Mouse (Mus musculus) left cerebral cortex, postnatal 4 days (tissue): ENCODE data around the gene Olfr523. TPM values are rescaled to one million over a fixed set of nuclear protein-coding genes. Genes with fewer than 3 reads are reported as not detected.
"Not testable (repeated sequence)": the region's sequence is repeated elsewhere in the genome, so short reads cannot be mapped to it uniquely, and the experiment has no call there.

Experiments used
- DNase-seq: peaks from one replicate; pipeline ENCODE4 v3.0.0-alpha.2; 2022
- intact Hi-C: fragments of 180-260 bp; cut with DNase I; formaldehyde crosslinking; loops from one replicate; pipeline ENCODE4 v1.15.1; 2025
- total RNA-seq, 2 experiments: library from RNA; stranded (reverse); gene quantifications; 2 replicates each; pipeline ENCODE4 v1.2.3; 2021

The Olfr523 gene
- total RNA-seq = not detected

DNA sequence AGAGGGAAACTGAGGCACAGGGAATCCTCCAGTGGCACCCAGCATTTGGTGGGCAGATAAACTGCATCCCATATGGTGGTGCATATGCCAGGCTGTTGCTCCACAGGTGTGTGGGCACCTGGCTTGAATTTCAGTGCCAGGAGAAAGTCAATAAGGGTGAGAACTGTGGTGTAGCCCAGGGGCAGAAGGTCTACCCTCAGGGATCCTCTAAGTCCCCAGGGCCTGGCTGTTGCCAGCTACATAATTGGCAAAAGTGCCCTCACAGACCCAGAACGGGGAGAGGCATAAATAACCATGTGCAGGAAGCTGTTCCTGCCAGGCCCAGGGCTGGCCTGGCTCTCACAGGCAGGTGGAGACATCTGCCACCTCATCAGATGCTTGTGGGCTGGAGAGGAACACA lies at the start of gene Olfr523:
Olfr523 (plus strand) TSS at position 282 of the 400 bp plus-strand sequence.
- DNase-seq = peak; percentile 71
- intact Hi-C loops = no loop called here

DNA sequence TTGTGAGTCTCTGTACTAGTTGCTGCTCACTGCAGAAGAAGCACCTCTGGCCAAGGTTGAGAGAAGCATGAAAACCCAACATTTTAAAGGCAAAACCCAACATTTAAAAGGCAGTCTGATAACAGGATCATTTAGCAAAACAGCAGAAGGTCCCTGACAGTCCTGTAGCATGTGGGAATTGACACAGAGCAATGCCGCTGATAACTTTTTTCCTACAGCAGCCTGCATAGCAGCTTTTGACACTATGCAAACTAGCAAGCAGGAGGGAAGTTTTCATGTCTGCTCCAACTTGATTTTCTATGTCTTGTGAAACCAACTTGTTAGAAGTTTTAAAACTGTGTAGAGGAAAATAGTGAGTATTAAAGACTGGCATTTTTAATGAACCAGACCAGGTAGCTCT lies 48.6 kb upstream of the Olfr523 start:
- intact Hi-C loops = no loop called here

DNA sequence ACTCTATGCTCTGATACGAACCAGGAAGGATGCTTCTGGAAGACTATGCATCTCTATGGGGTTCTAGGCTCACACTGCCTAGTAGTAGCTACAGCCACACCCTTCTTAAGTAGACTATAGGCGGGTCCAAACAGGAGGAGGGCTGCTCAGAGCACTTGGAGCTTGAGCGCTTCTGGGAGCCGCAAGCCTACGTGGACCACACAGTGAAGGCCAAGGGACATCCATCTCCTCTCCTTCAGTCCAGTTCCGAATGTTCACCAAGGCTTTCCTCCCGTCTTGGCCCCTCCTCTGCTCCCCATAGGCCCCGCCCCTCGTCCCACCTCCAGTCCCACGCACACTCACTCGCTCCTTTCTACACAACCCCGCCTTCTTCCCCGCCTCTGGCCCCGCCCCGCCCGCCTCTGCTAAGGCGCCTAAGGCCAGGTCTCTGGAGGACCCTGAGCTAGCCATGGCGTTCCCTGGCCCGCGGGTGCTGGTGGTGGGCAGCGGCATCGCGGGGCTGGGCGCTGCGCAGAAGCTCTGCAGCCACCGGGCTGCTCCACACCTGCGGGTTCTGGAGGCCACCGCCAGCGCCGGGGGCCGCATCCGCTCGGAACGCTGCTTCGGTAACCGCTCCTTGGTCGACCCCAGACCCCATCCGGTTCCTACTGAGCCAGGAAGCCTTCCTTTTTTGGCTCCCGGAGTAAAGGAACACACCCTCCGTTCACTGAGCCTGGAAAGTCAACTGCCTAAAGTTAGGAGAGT lies 47.6 kb upstream of the Olfr523 start:
- intact Hi-C loops = no loop called here
- DNase-seq = peak; percentile 94

More for the DNA sequence above, 48.6 kb upstream of the Olfr523 start:
- no peak for DNase-seq

GRCm38 (mm10) chr7:140126022-140126350 lies 47.0 kb upstream of the Olfr523 start:
- DNase-seq = no peak
- intact Hi-C loops = no loop called here

GRCm38 (mm10) chr7:140126934-140127333 lies 46.1 kb upstream of the Olfr523 start:
- no peak for DNase-seq
- intact Hi-C loops = no loop called here

DNA sequence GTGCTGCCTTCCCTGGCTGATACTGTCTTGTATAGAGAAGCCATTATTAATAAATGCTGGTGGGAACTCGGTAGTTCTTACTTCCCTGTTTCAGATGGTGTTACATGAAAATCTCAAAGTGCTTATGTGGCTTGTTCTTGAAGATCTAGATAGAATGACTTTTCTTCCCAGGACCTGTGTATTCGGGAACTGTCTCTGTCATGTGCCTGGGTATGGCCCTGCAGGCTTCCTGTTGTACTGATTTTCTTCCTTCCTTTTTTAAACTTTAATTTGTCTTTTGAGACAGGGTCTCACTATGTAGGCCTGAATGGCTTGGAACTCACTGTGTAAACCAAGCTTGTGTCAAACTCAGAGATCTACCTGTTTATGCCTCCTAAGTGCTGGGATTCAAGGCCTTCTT lies 45.1 kb upstream of the Olfr523 start:
- intact Hi-C loops = no loop called here
- no peak for DNase-seq

DNA sequence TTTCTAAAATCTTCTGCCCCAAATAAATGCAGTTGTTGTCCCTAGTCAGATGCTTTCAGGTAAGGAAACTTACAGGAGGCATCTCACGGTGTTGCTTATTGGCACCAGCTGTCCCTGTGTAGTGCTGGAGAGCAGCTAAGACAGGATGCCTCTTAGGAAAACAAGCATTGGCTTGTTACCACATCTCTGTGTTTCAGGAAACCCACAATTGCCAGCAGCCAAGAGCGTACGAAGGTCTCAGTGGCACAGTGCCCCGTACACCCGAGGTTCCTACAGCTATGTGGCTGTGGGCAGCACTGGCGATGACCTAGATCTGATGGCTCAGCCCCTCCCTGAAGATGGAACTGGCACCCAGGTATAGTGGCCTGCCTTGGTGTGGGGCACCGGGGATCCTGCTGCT lies 40.8 kb upstream of the Olfr523 start:
- DNase-seq, intact Hi-C loops: not testable (repeated sequence)

- intact Hi-C loops, DNase-seq: not testable (repeated sequence)
These were observed 39.0 kb upstream of the Olfr523 start for GRCm38 (mm10) chr7:140134033-140134432.

GRCm38 (mm10) chr7:140135106-140135770 lies 37.8 kb upstream of the Olfr523 start:
- DNase-seq = no peak
- intact Hi-C loops = no loop called here

DNA sequence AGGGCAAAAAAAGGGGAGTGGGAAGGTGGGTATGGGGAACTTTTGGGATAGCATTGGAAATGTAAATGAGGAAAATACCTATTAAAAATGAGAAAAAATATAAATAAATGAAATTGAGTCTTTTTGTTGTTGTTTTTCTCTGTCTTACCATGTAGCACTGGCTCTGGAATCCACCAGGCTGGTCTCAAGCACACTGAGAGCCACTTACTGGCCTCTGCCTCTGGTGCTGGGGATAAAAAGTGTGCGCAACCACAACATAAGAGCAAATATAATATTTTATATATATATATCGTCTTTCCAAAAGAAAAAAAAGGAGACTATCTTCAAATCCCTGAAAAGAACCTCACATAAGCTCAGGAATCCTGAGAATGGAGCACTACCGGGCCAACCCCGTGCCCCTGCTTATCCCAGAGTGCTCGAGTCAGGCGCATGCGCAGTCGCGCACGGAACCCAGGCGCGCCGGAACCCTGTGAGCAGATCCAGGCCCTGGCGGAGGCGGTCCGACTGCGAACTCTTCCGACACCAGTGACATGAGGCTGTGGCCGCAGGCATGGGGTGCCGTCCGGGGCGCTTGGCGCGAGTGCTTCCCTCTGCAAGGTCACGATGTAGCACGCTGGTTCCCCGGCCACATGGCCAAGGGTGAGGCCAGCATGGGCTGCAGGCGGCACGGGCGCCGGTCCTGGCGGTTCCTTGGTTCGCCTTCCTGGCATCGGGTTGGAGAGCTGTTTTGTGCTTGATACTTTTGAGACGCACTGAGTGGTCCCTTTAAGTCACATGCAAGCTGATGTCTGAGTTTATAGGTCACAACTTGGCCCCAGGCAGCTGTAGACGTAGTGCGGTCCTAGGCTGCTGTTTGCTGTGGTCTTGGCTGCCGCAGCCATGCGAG lies 35.6 kb upstream of the Olfr523 start, which contains the start of gene Mtg1:
Mtg1 (plus strand) TSS at position 430 of the 886 bp plus-strand sequence.
- intact Hi-C loops = no loop called here
- DNase-seq = peak; percentile 97

- intact Hi-C loops = no loop called here
- no peak for DNase-seq
These were observed 35.1 kb upstream of the Olfr523 start for GRCm38 (mm10) chr7:140138021-140138310.

- DNase-seq = peak; percentile 70
- intact Hi-C loops = no loop called here
These were observed 31.7 kb upstream of the Olfr523 start for GRCm38 (mm10) chr7:140141350-140141749.

DNA sequence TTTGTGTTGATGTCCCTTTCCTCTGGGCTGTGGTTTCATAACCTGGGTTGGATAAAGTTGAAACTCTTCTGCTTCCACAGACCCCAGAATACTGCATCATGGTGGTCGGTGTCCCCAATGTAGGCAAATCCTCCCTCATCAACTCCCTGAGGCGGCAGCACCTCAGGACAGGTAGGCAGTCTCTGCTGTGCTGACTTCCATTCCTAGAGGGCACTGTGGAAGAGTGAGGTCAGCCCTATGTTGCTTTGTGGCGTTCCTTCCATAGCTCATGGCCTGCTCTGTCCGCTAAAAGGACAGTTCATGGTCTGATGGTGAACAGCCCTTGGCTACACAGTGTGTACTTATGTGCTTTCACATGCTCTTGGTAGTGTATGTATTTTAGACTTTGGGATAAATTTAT lies 28.5 kb upstream of the Olfr523 start:
- no peak for DNase-seq
- intact Hi-C loops = no loop called here

DNA sequence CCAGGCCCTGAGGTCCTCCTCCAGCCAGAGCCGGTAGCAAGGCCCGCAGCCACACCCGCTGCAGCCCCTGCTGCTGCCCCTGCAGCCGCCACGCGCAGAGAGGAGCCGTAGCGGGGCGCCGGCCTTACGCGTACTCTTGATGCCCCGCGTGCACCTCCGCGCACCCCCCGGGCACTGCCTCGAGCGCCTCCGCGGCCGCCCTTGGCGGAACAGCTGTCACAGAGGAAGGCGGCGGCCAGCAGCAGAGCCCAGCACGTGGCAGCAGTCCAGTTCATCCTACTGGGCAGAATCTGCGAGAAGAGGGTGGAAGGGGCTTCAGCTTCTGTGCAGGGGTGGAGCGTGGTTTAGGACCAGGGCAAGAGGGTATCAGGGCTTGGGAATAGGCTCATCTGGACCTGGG lies 19.6 kb upstream of the Olfr523 start:
- DNase-seq = peak; percentile 69
- intact Hi-C loops = no loop called here

GRCm38 (mm10) chr7:140153829-140154217 lies 19.2 kb upstream of the Olfr523 start:
- intact Hi-C loops = no loop called here
- DNase-seq = no peak

GRCm38 (mm10) chr7:140154218-140154927 lies 18.6 kb upstream of the Olfr523 start, which contains the start of gene Sprn:
Gene Sprn, minus strand, starts transcription at chr7:140154877.
- intact Hi-C loops = no loop called here
- peak; percentile 45 for DNase-seq

DNA sequence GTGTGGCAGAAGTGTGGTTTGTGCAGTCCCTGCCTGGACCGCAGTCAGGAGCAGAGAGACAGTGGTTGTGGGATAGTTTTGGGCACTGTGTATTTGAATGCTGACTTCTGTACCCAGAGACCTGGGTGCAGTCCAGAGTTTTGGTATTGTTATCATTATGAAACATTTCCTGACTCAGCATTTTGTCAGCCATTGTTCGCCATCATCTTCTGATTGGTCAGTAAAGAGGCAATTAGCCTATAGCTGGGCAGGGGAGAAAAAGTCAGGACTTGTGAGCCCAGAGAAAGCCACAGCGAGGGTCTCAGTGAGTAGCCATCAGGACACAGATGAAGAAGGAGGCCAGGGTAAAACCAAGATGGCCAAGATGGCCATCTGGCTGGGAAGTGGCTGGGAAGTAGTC lies 12.7 kb upstream of the Olfr523 start:
- DNase-seq = no peak
- intact Hi-C loops = no loop called here

DNA sequence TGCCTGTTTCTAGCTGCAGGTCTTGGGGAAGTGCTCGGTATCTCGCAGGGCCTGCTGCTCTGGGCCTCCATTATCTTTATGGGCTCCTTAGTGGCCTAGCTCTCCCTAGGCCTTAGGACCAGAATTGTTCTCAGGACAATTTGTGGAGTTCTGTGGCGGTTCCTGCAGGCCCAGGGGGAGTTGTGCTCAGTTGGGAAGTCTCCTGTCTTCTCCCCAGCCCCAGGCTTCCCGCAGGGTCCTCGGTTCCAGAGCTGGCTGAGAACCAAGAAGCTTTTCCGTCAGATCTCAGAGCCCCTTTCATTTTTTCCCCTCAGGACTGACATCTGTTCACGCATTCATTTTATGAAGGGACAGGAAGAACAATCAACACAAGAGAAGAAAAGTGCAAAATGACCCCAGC lies 8.4 kb upstream of the Olfr523 start, which contains the start of gene Olfr522:
Olfr522 (minus strand) TSS at position 101 of the 400 bp plus-strand sequence.
- no peak for DNase-seq
- intact Hi-C loops = no loop called here

DNA sequence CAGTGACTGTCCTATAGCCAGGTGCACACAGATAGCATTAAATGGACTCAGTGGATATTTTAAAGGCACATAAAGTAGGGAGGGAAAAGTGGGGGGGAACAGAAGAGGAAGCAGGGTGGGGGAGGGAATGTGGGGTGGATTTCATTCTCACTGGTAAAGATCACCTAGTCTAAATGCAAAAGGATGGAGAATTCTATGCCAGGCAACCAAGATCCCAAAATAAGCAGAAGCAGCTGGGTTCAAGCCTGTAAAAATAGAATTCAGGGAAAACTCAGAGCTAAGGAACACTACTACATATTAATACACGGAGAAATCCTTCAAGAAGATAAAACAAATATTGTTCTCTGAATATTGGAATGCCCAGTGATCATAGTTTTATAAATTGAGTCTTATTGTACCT lies 5.1 kb upstream of the Olfr523 start:
- no peak for DNase-seq
- intact Hi-C loops = no loop called here

DNA sequence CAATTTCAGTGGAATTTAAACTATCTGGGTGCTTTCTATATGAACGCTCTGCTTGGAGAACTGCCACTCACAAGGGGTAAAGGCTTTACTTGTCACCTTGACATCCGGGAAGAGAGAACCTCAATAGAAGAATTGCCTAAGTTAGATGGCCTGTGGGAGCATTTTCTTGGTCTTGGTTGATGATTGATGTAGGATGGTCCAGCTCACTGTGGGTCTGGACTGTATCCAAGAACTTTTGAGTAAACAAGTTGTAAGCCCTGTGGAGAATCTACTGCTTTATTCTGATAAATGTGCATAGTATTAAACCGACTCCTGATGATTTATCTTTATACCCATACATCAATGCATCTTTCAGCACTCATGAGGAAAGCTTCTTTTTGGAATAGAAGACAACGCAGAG lies 3.6 kb upstream of the Olfr523 start:
- DNase-seq = no peak
- intact Hi-C loops = no loop called here

GRCm38 (mm10) chr7:140170863-140171262 lies 2.2 kb upstream of the Olfr523 start:
- intact Hi-C loops = no loop called here
- DNase-seq = no peak
